Mouse (Mus musculus) right cerebral cortex, postnatal 4 days (tissue): ENCODE results near the gene Krtap1-5.
"Not testable (repeated sequence)": the region's sequence is repeated elsewhere in the genome, so short reads cannot be mapped to it uniquely, and the experiment has no call there.

ENCODE experiments used
- DNase-seq: peaks from one replicate; pipeline ENCODE4 v3.0.0-alpha.2; 2022

The Krtap1-5 gene

GRCm38 (mm10) chr11:99580636-99581035 lies at the start of gene Krtap1-5:
Gene Krtap1-5, minus strand, starts transcription at chr11:99581016.
- DNase-seq, result no peak

GRCm38 (mm10) chr11:99628138-99628537 lies 47.3 kb upstream of the Krtap1-5 start, which contains the start of gene Krtap4-1:
Gene Krtap4-1, minus strand, starts transcription at chr11:99628238.
- no peak for DNase-seq

GRCm38 (mm10) chr11:99620335-99620734 lies 39.5 kb upstream of the Krtap1-5 start, which contains the start of gene Gm11562:
Gene Gm11562, minus strand, starts transcription at chr11:99620435.
- DNase-seq, result no peak

- no peak for DNase-seq
Observed at GRCm38 (mm10) chr11:99614796-99615363, 34.1 kb upstream of the Krtap1-5 start, which contains the start of gene Krtap2-4. Gene Krtap2-4, minus strand, starts transcription at chr11:99614846.

GRCm38 (mm10) chr11:99610089-99610488 lies 29.3 kb upstream of the Krtap1-5 start, which contains the start of gene Gm11937:
Gene Gm11937, minus strand, starts transcription at chr11:99610189.
- not testable (repeated sequence) for DNase-seq

- no peak for DNase-seq
Observed at GRCm38 (mm10) chr11:99609126-99609525, 28.3 kb upstream of the Krtap1-5 start.

- not testable (repeated sequence) for DNase-seq
Observed at GRCm38 (mm10) chr11:99603208-99603607, 22.4 kb upstream of the Krtap1-5 start, which contains the start of gene Gm11938. Gene Gm11938, minus strand, starts transcription at chr11:99603308.

GRCm38 (mm10) chr11:99597742-99598141 lies 16.9 kb upstream of the Krtap1-5 start, which contains the start of gene Krtap9-3:
Gene Krtap9-3, minus strand, starts transcription at chr11:99598105.
- not testable (repeated sequence) for DNase-seq

GRCm38 (mm10) chr11:99590981-99591380 lies 10.2 kb upstream of the Krtap1-5 start, which contains the start of gene Krtap1-3:
Gene Krtap1-3, minus strand, starts transcription at chr11:99591339.
- no peak for DNase-seq

- no peak for DNase-seq
Observed at GRCm38 (mm10) chr11:99585096-99585495, 4.3 kb upstream of the Krtap1-5 start.

GRCm38 (mm10) chr11:99583245-99583704 lies 2.5 kb upstream of the Krtap1-5 start, which contains the start of gene Krtap1-4:
Gene Krtap1-4, minus strand, starts transcription at chr11:99583654.
- DNase-seq, result no peak

GRCm38 (mm10) chr11:99581564-99581963 lies 748 bp upstream of the Krtap1-5 start:
- DNase-seq, result no peak

GRCm38 (mm10) chr11:99581051-99581450 lies 235 bp upstream of the Krtap1-5 start:
- no peak for DNase-seq

- peak; percentile 70 for DNase-seq
Observed at GRCm38 (mm10) chr11:99574106-99574505, 6.7 kb downstream of the Krtap1-5 start.

- DNase-seq, result no peak
Observed at GRCm38 (mm10) chr11:99573164-99573563, 7.7 kb downstream of the Krtap1-5 start.

- no peak for DNase-seq
Observed at GRCm38 (mm10) chr11:99566530-99566929, 14.3 kb downstream of the Krtap1-5 start, which contains the start of gene Krtap3-1. Gene Krtap3-1, minus strand, starts transcription at chr11:99566630.

- DNase-seq, result no peak
Observed at GRCm38 (mm10) chr11:99562580-99562979, 18.2 kb downstream of the Krtap1-5 start.

GRCm38 (mm10) chr11:99559366-99559765 lies 21.4 kb downstream of the Krtap1-5 start, which contains the start of gene Gm11939:
Gene Gm11939, minus strand, starts transcription at chr11:99559466.
- no peak for DNase-seq

- no peak for DNase-seq
Observed at GRCm38 (mm10) chr11:99557976-99558745, 22.7 kb downstream of the Krtap1-5 start.

GRCm38 (mm10) chr11:99556753-99557152 lies 24.1 kb downstream of the Krtap1-5 start, which contains the start of gene Krtap3-2:
Gene Krtap3-2, minus strand, starts transcription at chr11:99556853.
- no peak for DNase-seq

GRCm38 (mm10) chr11:99556195-99556594 lies 24.6 kb downstream of the Krtap1-5 start:
- no peak for DNase-seq

GRCm38 (mm10) chr11:99550765-99551164 lies 30.1 kb downstream of the Krtap1-5 start, which contains the start of gene Krtap3-3:
Gene Krtap3-3, minus strand, starts transcription at chr11:99550865.
- no peak for DNase-seq

GRCm38 (mm10) chr11:99547892-99548291 lies 32.9 kb downstream of the Krtap1-5 start:
- no peak for DNase-seq
